Mouse (Mus musculus): ENCODE data around the gene Olfr1118. TPM values are rescaled to one million over a fixed set of nuclear protein-coding genes. Genes with fewer than 3 reads are reported as not detected.
"Not testable (repeated sequence)": the region's sequence is repeated elsewhere in the genome, so short reads cannot be mapped to it uniquely, and the experiment has no call there.

The Olfr1118 gene
- total RNA-seq (2021) = not detected
- long read RNA-seq, experiment 1 = 0 reads
- long read RNA-seq, experiment 2 = 0 reads

DNA sequence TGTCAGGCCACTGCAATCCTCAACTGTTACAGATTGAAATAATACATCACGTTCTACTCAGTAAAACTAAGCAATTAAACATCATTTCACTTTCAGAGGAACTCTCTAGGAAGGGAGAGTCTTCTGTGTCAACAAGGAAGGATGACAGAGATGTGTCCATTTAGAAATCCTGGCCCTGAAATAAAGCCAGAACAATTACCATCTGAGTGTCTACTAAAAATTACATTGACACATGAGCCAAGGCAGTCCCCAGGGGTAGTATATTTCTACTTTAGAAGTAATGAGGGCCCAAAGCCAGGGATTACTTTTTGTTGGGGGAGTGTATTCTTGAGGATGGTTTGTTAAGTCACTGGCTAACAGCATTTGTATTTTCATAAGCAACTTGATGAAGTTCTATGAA lies at the start of gene Olfr1118:
Olfr1118 (plus strand) TSS at position 301 of the 400 bp plus-strand sequence.
- intact Hi-C loops (cut with DNase I) = no loop called here
- no peak for DNase-seq

GRCm38 (mm10) chr2:87267234-87267633 lies 40.1 kb upstream of the Olfr1118 start, which contains the start of gene Olfr1116:
Gene Olfr1116, plus strand, starts transcription at chr2:87267534.
- DNase-seq = no peak
- intact Hi-C loops (cut with DNase I) = no loop called here

DNA sequence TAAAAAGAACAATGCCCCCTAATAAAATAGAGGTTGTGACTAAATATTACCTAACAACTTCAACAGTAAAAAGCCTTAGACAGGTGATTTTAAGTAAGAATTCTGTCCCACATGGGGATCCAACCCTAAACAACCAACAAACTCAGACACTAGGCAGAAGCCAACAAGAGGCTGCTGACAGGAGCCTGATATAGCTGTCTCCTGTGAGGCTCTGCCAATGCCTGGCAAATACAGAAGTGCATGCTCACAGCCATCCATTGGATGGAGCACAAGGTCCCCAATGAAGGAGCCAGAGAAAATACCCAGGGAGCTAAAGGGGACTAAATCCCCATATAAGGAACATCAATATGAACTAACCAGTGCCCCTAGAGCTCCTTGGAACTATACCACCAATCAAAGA lies 13.4 kb upstream of the Olfr1118 start:
- intact Hi-C loops (cut with DNase I) = not testable (repeated sequence)

DNA sequence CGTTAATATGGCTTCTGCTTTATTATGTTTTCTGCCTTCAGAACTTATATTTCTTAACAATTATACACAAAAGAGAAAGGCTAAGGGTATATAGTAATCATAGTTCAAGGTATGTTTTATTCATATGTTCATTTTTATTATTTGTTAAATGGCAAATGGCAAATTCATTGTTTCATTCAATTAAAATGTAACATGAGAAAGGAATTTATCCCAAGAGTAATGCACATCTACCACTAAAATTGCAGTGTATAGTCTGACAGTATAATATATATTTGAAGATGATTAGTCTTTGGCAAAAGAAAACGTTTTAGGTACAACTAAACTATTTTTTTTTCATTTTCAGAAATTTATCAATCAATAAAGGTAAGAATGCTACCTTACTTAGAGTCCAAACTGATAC lies 47.1 kb downstream of the Olfr1118 start, which contains the start of gene Olfr1120:
Olfr1120 (plus strand) TSS at position 301 of the 400 bp plus-strand sequence.
- intact Hi-C loops (cut with DNase I) = no loop called here
- no peak for DNase-seq

More for the DNA sequence above, 13.4 kb upstream of the Olfr1118 start:
- DNase-seq = not testable (repeated sequence)

- intact Hi-C loops (cut with DNase I); DNase-seq: not testable (repeated sequence)
Observed at GRCm38 (mm10) chr2:87360121-87360520, 52.7 kb downstream of the Olfr1118 start.

Other genes with a start within 250 kb of the Olfr1118 start
- gene Olfr1107, start 231.8 kb upstream of the Olfr1118 start, total RNA-seq (2021) = not detected
- not detected for gene Olfr1109, start 211.6 kb upstream of the Olfr1118 start, total RNA-seq (2021)
- not detected for gene Olfr259, start 193.0 kb upstream of the Olfr1118 start, total RNA-seq (2021)
- gene Olfr1110, start 167.3 kb upstream of the Olfr1118 start, total RNA-seq (2021) = not detected
- gene Olfr1111, start 155.0 kb upstream of the Olfr1118 start, total RNA-seq (2021) = not detected
- not detected for gene Olfr1112, start 119.8 kb upstream of the Olfr1118 start, total RNA-seq (2021)
- not detected for gene Olfr1113, start 98.6 kb upstream of the Olfr1118 start, total RNA-seq (2021)
- gene Olfr1115, start 59.6 kb upstream of the Olfr1118 start, total RNA-seq (2021) = not detected
- not detected for gene Olfr1116, start 40.0 kb upstream of the Olfr1118 start, total RNA-seq (2021)
- gene Olfr1120, start 47.2 kb downstream of the Olfr1118 start, total RNA-seq (2021) = not detected
- not detected for gene Olfr1121, start 62.3 kb downstream of the Olfr1118 start, total RNA-seq (2021)
- under 1 TPM in 1 of 2 experiments, not detected in 1; 0.05 TPM for gene Olfr1122, start 78.3 kb downstream of the Olfr1118 start, total RNA-seq (2021)
- gene Olfr1123, start 109.1 kb downstream of the Olfr1118 start, total RNA-seq (2021) = not detected
- not detected for gene Olfr1124, start 122.7 kb downstream of the Olfr1118 start, total RNA-seq (2021)
- gene Olfr1126, start 146.4 kb downstream of the Olfr1118 start, total RNA-seq (2021) = not detected
- gene Pramel7, start 189.5 kb downstream of the Olfr1118 start, total RNA-seq (2021) = not detected
- gene Pramel6, start 199.0 kb downstream of the Olfr1118 start, total RNA-seq (2021) = not detected
- gene Olfr153, start 224.2 kb downstream of the Olfr1118 start, total RNA-seq (2021) = not detected
- not detected for gene Olfr1128, start 238.0 kb downstream of the Olfr1118 start, total RNA-seq (2021)